Mouse (Mus musculus) testis, postnatal 10 days (tissue): Measurements from ENCODE around the gene Snw1.
"Not testable (repeated sequence)": the region's sequence is repeated elsewhere in the genome, so short reads cannot be mapped to it uniquely, and the experiment has no call there.

ENCODE experiments used
- DNase-seq: peaks from one replicate; pipeline ENCODE4 v3.0.0; 2021; ENCODE audit warnings: low spot score

The Snw1 gene

DNA sequence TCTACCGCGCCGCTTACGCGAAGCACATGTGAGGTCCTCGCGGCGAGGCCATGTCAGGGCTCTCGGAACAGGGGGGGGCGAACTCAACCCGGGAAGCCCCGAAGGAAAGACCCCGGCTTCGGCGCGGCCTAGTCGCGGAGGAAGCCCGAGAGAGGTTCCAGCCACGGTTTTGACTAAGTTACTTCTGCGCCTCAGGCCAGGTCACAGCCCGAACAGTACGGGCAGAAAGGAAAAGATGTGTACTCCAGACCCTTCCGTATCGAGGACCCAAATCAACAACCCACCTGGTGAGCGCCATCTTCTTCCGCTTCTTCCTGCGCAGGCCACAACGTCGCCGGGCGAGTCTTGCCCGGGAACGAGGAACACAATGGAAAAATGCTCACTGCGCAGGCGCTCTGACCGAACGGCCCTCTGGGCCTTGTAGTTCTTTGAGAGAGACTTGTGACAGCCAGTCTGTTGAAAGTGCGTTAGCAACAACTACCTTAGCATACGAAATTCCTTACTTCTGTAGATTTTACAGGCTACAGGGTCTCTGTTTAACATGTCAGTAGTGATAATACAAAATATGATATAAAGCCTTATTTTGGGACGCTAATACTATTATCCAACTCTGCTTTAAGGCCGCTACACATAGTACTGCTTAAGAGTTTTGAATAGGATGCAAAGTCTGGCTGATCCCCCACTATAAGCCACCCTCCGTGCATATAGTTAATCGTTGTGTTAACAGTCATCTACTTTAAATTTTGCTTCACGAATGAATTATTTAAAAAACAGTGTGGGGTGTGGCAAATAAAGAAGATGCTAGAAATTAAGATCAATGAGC is at the start of gene Snw1:
TSS of gene Snw1 (minus strand) at position 311 of the 823 bp plus-strand sequence.
- peak; percentile 94 for DNase-seq

DNA sequence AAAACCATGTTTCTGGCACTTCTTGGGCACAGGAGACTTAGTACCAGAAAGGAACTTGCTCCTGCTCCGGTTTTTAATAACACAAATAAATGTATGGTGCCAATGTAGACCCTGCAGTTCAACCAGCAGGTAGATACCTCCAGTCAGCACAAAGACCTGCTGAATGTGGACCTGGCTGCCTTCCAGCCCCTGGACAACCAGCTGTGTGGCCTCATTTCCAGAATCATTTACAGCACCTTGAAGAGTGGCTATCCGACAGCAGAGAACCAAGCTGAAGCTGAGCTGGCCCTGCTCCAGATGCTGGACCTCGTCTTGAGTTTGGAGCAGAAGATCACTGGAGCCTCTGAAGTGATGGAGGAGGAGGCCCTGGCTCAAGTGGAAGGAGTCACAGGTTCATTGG is 47.5 kb upstream of the Snw1 start:
- peak; percentile 39 for DNase-seq

DNA sequence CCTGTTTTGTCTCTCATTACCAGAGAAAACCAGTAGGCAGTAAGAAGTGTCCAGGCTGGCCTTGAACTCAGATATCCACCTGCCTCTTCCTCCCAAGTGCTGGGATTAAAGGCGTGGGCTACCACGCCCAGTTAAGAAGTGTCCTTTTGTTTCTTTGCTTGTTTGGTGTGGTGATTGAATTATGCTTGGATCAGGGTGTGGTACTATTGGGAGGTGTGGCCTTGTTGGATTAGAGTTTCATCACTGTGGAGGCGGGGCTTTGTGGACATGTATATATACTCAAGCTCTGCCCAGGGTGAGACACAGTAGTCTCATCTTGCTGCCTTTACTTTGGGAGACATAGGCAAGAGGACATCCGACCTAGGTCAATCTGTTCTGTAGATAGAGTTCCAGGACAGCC is 41.9 kb upstream of the Snw1 start, which contains the start of gene Gm8300:
TSS of gene Gm8300 (plus strand) at position 301 of the 400 bp plus-strand sequence.
- not testable (repeated sequence) for DNase-seq

DNA sequence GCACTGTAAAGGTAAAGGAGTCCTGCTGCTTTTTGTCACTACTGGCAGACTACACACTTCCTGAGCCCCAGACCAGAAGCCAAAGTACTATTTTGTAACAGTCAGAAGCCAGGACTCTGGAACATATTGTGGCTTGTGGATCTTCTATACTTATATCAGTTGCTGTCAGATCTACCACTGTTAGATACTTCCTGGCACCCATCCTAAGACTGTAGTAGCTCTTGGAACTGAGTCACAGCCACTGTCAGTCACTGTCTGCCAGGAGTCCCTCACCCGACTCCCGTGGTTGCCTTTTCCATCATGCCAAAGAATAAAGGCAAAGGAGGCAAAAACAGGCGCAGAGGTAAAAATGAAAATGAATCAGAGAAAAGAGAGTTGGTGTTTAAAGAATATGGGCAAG is 22.3 kb upstream of the Snw1 start, which contains the start of gene Gm5788:
TSS of gene Gm5788 (plus strand) at position 301 of the 400 bp plus-strand sequence.
- not testable (repeated sequence) for DNase-seq

DNA sequence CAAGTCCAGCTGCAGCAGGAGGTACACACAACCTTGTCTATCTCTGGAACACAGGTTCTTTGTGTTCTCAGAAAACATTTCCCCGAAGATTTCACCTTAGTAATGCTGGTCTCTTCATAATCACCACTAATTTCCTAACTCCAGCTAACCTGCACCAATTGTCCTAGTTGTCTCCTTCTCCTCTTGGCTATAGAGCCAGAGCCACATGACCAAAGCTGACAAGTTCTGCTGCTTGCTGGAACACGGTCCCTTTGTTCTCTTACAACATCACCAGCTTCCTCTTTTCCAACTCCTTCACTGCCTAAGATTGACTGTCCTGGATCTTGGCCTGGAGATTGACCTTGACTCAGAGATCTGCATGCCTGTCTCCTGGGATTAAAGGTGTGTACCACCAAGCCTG is 16.6 kb upstream of the Snw1 start:
- DNase-seq, result not testable (repeated sequence)

DNA sequence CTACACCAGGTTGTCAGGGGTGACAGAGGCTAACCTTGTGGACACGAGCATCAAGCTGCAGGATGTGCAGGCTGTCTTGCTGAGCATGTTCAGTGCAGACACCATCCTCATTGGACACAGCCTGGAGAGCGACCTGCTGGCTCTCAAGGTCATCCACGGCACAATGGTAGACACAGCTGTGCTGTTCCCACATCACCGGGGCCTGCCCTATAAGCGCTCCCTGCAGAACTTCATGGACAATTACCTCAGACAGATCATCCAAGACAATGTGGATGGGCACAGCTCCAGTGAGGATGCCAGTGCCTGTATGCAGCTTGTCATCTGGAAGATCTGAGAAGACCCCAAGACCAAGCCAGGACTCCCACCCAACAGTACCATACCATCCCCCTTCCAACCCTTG is 10.4 kb upstream of the Snw1 start:
- DNase-seq, result not testable (repeated sequence)

DNA sequence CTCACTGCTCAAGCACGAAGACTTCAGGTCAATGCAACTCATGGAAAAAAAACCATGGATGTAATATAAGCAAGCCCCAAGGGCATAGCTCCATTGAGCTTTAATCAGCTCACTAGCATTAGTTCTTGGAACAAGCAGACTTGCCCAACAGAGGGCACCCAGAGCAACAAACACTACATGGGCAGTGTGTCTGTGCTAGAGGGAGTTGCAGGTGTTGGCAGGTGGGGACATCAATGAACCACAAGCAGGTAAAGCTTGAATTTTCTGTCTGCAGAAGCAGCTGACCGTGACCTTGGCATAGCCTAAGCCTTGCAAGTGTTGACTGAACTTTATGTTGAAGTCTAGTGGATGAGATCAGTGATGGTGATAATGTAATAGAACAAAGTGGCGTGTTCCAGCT is 2.7 kb upstream of the Snw1 start:
- DNase-seq, result no peak

DNA sequence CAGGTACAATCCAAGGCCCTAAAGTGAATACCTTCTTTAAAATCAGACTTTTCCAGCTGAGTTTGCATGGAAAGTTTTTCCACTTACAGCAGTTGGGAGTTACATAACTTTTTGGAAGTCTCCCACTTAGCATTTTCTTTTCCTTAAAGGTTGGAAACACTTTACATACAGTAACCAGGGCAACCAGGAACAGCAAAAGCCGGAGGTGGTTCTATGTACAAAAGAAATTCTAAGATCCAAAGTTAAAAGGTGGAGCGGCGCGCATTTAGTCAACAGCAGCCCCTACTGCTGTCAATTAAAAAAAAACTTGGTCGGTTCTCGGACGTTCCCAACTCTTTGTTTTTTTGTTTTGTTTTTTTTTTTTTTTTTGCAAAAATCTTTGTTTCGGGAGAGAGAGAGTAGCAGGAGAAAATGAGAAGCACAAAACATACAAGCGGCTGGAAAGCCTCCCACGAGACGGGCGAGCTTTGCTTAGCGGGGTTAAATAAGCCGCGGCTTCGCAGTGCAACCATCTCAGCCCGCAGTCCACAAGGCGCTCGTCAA is 582 bp downstream of the Snw1 start:
- DNase-seq, result no peak

DNA sequence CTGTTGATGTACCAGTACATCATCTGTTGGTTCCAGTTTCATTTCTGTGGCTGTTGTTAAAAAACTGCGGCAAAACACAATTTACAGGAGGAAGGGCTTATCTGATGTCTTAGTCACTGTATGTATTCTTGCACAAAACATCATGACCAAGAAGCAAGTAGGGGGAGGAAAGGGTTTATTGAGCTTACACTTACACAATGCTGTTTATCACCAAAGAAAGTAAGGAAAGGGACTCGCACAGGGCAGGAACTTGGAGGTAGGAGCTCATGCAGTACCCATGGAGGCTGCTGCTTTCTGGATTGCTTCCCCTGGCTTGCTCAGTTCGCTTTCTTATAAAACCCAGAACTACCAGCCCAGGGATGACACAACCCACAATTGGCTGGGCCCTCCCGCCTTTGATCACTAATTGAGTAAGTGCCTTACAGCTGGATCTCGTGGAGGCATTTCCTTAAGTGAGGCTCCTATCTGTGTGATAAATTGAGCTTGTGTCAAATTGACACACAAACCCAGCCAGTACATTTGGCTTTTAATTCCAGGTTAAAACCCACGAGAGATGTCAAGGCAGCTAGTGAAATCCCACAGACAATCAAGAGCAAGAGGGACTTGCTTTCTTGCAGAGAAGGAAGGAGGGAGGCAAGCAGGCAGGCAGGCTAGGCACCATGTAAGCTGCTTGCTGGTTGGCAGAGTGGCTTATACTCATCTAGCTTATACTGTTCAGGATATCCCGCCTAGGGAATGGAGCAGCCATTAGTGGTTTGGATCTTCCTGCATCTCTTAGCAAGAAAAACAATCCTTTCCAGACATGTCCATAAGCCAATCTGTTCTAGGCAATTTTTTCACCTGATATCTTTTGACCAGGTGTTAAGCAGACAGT is 1.6 kb downstream of the Snw1 start:
- no peak for DNase-seq

DNA sequence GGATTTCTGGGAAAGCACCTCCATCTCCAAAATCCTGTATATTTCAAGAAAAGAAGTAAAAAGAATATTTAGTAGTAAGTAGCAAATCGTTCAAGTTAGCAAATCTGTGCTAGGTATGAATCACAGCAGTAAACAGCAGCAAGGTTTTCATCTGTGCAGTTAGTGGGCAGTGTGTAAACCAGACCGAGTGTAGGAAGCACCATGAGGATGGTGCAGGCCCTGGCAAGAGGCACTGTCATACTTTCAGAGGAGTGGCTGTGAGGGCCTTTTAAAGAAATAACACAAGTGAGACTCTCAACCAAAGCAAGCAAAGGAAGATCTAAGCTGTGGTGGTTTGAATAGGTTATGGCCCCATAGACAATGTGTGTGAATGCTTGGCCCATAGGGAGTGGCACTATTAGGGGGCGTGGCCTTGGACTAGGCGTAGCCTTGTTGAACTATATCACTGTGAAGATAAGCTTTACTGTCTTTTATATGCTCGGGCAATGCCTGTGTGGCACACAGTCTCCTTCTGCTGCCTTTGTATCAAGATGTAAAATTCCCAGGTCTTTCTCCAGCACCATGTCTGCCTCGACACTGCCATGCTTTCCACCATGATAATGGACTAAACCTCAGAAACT is 7.3 kb downstream of the Snw1 start:
- no peak for DNase-seq

DNA sequence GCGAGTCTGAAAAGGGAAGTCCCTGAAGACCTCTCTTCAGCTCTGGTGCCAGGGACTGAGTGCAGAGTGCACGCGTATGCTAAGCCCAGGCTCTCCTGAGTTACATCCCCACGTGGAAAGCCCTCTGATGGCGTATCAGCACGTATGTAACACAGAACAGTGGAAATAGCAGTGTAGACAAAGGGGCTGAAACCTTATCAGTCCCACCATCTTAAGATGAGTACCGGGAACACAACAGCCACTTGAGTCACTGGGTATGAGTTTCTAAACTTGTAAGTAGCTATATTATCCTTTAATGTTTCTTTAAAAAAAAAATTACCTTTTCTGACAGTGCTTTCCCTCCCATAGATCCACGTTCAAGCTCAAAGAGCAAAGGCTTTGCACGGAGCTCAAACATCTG is 22.6 kb downstream of the Snw1 start:
- no peak for DNase-seq

DNA sequence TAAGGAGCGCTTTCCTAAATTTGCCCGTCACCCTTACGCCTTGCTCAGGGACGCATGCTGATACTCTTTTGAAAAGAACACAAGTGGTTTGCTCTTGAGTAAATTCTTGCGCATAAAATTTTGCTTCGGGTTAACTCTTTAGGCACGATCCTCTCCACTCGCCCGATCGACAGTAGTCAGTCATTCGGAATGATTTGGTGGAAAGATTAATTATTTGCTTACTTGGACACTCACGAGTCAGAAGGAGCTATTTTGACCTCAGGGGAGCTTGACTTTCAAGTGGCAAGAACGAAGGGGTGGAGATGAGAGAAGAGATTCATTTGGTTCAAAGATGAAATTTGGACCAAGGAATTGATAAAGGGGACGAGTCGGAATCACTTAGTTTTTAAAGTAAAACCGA is 27.9 kb downstream of the Snw1 start:
- DNase-seq, result no peak

DNA sequence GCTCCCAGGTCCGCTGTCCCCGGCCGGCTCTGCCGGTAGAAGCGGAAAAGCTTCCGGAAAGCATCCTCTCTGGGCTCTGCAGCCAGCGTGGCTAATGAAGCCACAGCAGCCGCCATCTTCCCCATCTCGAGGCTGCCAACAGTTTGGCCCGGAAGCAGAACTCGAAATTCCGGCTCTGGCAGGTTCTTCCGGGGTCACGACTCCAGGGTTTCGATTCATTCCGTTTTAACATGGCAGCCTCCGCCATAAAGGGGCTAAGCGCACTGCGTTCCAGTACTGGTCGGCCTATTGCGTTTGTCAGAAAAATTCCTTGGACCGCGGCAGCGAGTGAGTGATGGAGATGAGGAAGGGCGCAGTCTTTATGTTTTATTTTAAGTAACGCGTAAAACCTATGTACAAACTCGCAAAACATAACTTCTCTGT is 28.4 kb downstream of the Snw1 start, which contains the start of the genes Slirp and Alkbh1:
TSS of gene Slirp (plus strand) at position 197 of the 423 bp plus-strand sequence.
TSS of gene Alkbh1 (minus strand) at position 318 of the 423 bp plus-strand sequence.
- DNase-seq, result peak; percentile 90

DNA sequence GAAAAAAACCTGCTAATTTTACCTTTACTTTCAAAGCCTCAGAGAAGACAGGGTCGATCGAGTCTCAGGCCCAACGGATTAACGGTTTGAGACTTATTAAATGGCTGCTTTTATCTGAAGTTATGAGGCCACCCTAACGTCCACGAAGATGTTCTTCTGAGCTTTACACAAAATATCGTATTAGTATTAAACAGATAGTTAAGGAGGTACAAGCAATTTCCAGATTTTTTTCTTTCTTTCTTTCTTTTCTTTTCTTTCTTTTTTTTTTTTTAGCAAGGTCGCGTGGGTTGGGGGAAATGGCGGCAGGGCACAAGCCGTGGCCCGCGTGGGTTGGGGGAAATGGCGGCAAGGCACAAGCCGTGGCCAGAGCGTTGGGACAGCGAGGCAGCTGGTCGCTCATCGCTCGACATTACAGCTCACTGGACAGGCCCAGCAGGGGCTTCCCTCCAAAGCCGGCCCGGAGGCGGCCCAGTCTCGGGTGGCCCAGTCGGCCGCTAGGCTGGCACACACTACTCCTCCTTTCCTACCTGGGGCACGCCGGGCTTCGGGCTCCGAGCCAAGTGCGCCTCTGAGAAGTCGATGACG is 28.9 kb downstream of the Snw1 start:
- no peak for DNase-seq

DNA sequence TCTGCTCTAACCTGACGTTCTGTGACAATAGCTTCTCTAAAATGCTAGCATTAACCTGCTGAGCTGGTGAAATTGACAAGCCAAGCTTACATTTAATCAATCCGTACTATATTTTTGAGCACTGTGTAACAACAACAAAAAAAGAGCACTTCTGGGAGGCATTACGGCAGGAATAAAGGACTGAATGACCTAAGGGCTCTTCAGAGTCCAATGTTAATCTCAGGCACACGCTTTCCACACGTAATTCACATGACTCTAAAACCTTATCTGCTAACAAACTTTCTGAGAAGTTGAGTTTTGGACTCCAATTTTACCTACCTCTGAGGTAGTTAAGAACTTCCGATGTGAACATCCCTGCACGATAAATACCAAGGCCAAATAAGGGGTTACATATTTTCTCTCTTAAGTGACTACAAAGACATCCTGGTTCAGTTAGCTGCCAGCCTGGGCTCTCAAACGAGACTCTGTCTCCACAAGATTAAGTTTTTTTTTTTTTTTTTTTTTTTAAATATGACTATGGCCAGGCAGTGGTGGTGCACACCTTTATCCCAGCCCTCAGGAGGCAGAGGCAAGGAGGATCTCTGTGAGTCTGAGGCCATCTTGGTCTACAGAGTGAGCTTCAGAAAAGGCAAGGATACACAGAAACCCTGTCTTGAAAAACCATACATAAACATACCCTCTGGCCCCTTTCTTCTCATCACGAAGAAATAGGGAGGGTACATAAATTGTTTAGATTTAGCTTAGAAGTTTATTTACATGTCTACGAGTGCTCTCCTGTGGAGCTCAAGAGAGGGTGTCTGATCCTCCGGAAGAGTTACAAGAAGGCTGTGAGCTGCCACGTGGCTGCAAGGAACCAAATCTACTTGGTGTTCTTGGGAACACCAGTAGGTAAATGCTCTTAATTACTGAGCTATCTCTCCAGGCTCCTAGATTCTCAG is 29.6 kb downstream of the Snw1 start:
- DNase-seq, result no peak

DNA sequence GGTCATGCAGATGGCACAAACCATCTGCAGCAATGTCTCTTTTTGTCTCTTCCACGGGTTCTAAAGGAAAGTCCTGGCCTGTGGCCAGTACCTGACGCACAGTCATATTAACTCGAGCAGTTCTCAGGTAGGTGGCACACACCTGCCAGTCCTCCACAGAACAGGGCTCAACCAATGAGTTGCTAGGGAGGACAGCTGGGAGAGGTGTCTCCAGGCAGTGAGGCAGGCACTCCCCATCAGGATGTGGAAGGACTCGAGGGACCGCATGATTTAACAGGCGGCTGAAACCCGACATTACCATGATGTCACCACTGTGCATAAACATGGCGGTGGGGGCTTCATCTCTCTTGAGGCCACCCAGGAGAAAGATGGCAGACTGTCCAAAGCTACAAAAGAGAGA is 43.2 kb downstream of the Snw1 start:
- no peak for DNase-seq

DNA sequence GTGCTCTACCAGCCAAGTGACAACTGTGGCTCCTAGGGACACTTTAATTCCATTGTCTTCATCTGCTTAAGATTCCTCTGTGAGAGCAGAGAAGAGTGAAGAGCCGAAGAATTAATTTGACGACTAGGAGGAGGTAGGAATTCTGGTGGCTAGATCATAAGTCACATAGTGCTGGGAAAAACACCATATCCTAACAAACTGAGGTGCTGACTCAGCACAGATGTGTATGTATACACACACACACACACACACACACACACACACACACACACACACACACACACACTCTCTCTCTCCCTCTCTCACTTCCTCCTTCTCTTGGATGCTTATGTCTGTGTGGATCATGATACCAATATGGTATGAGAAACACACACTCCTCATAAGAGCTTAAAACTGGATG is 43.8 kb downstream of the Snw1 start:
- DNase-seq, result no peak

DNA sequence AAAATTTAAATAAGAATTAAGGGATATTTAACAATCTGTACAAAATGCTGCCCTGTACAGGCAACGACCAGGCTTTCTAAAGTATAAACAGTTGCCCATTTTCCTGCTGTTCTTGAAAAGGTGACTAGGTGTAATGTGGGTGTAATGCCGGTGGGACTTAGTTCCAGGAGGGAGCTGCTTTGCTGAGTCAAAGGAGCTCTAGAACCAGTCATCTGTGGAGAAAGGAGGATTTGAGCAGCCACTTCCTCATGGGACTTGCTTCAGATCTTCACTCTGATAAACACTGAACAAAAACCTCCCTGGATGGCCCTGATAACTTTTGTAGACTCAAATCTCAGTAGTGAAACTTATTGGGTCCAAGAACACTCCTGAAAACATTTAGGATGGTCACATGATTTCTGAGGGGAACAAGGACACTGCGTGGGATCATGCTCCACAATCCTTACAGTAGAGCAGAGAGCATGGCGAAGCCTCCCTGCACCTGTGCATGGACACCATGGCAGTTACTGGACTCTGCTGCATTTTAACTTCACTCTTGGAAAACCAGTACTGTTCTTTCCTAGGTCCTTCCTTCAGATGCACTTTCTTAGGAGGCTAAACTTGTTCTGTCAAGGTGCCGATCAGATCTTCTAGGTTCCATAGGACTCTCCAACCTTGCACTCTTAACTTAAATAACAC is 45.6 kb downstream of the Snw1 start:
- DNase-seq, result no peak

DNA sequence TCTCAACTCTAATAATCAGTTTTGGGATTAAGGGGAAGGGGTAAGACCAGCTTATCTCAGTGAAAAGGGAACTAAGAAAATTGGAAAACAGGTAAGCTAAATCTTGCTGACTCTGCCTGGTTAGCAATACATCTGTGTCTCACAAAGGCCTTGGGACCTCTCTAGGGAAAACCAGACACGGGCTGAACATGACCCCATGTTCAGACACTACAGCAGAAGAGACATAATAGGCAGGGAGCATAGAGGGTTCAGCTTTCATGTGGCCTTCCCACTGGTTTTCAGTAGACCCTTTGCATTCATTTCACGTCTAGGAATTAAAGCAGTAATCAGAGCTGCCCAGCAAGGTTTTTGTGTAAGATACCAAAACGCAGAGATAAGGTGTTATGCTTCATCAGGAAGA is 47.6 kb downstream of the Snw1 start:
- no peak for DNase-seq

DNA sequence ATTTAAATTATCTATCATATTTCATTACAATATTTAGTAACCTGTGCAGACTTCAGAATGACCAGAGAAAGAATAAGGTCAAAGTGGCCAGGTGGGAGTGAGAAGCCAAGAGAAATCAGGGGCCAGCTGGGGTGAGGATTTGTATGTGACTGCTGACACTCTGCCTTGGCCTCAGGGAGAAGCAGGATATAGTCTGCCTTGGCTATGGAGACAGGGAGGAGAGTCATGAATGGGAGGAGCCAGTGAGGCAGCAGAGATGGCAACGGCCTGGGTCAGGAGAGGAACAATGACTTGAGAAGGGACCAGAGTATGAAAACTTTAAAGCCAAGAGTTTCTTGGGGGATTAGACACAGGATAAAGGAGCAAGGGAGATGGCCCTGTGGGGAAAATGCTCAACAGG is 48.4 kb downstream of the Snw1 start:
- no peak for DNase-seq
